Mouse (Mus musculus) brain, embryonic 14.5 days (tissue): ENCODE results near the gene Adam17.

Source experiments
- CTCF ChIP-seq: fragments of 200-500 bp; IDR thresholded peaks from 2 replicates; pipeline ENCODE4 v1.5.1; 2012; ENCODE audit warnings: inconsistent platforms, mild to moderate bottlenecking, moderate library complexity, borderline replicate concordance; ENCODE audit not compliant: insufficient read depth, insufficient read length; ENCODE audit errors: extremely low read depth
- POLR2A ChIP-seq: fragments of 200-500 bp; IDR thresholded peaks from 2 replicates; pipeline ENCODE4 v1.6.1; 2012; ENCODE audit warnings: mild to moderate bottlenecking, inconsistent platforms, borderline replicate concordance; ENCODE audit not compliant: poor library complexity, insufficient read depth, insufficient read length, severe bottlenecking; ENCODE audit errors: extremely low read depth

- TF ChIP-seq CTCF (no peak), POLR2A (no peak)
Measured at GRCm38 (mm10) chr12:21322856-21323255, 50.6 kb downstream of the Adam17 start.
